31 mouse cellular contexts compared by ENCODE assay signal in genomic region chr2:102699921-102700320, GRCm38 (mm10). TPM values are rescaled to one million over a fixed set of nuclear protein-coding genes. Genes with fewer than 3 reads are reported as not detected.
"Had no signal": no experiment of that assay in that cellular context is flagged by ENCODE, and none has a peak within 500 bp of the region (broad histone marks: within the 10 kb centered on the region; RNA-seq: fewer than 3 reads in every experiment).

No protein-coding gene starts in this region.

- H3K9ac ChIP-seq: embryonic facial prominence, embryonic 12.5 days; embryonic facial prominence, embryonic 13.5 days; embryonic facial prominence, embryonic 15.5 days; forebrain, embryonic 12.5 days; forebrain, embryonic 13.5 days; forebrain, embryonic 15.5 days; forebrain, postnatal 0 days had no signal

- H3K27ac ChIP-seq: embryonic facial prominence, embryonic 10.5 days; embryonic facial prominence, embryonic 12.5 days; embryonic facial prominence, embryonic 13.5 days; embryonic facial prominence, embryonic 15.5 days; forebrain, embryonic 10.5 days; forebrain, embryonic 12.5 days; forebrain, embryonic 13.5 days; forebrain, embryonic 15.5 days; gastrocnemius, adult 2 months; heart, embryonic 10.5 days had no signal

- DNase-seq: cerebellum, adult 2 months; cerebellum, adult 8-10 months; cerebellum, adult 9-10 months; cerebellum, adult 9-11 months; cerebellum, postnatal 10 days; cerebellum, postnatal 14 days; cerebellum, postnatal 25 days; cerebellum, postnatal 36 days; embryo, embryonic 11 days; forebrain, postnatal 0 days; gastrocnemius, adult 2 months; gastrocnemius, postnatal 10 days; gastrocnemius, postnatal 14 days; gastrocnemius, postnatal 25 days; gastrocnemius, postnatal 36 days; heart, adult 18-20 months had no signal

- H3K36me3 ChIP-seq: embryonic facial prominence, embryonic 10.5 days; embryonic facial prominence, embryonic 12.5 days; embryonic facial prominence, embryonic 13.5 days; embryonic facial prominence, embryonic 15.5 days; forebrain, embryonic 10.5 days; forebrain, embryonic 12.5 days; forebrain, embryonic 15.5 days; heart, embryonic 10.5 days had no signal

- ATAC-seq: forebrain, embryonic 13.5 days; forebrain, embryonic 14.5 days; forebrain, embryonic 15.5 days; forebrain, embryonic 16.5 days; forebrain, postnatal 0 days had no signal

- H3K4me3 ChIP-seq: embryonic facial prominence, embryonic 10.5 days; embryonic facial prominence, embryonic 12.5 days; embryonic facial prominence, embryonic 13.5 days; embryonic facial prominence, embryonic 15.5 days; erythroblast, embryonic 14.5 days; forebrain, embryonic 10.5 days; forebrain, embryonic 12.5 days; forebrain, embryonic 13.5 days; forebrain, embryonic 15.5 days; gastrocnemius, adult 2 months; heart, embryonic 10.5 days had no signal

- H3K9me3 ChIP-seq: embryonic facial prominence, embryonic 10.5 days; embryonic facial prominence, embryonic 12.5 days; embryonic facial prominence, embryonic 15.5 days; forebrain, embryonic 10.5 days; forebrain, embryonic 12.5 days; forebrain, embryonic 13.5 days; forebrain, embryonic 15.5 days; heart, embryonic 10.5 days had no signal

- H3K4me1 ChIP-seq: embryonic facial prominence, embryonic 10.5 days; embryonic facial prominence, embryonic 12.5 days; embryonic facial prominence, embryonic 13.5 days; forebrain, embryonic 10.5 days; forebrain, embryonic 12.5 days; forebrain, embryonic 13.5 days; forebrain, embryonic 15.5 days; heart, embryonic 10.5 days had no signal

- H3K27me3 ChIP-seq: embryonic facial prominence, embryonic 12.5 days; embryonic facial prominence, embryonic 13.5 days; embryonic facial prominence, embryonic 15.5 days; forebrain, embryonic 12.5 days; forebrain, embryonic 13.5 days; forebrain, embryonic 15.5 days had no signal

- H3K4me2 ChIP-seq: embryonic facial prominence, embryonic 12.5 days; embryonic facial prominence, embryonic 13.5 days; embryonic facial prominence, embryonic 15.5 days; forebrain, embryonic 12.5 days; forebrain, embryonic 13.5 days; forebrain, embryonic 15.5 days; heart, embryonic 11.5 days had no signal

RNA-seq across cellular contexts. Expression of gene Slc1a2, which starts 41.5 kb away (rescaled TPM):
- total RNA-seq: common myeloid progenitor, adult 5-6 weeks; granulocyte monocyte progenitor cell, adult 5-6 weeks had no signal
- polyA plus RNA-seq: erythroblast, embryonic 14.5 days had no signal
